Mouse (Mus musculus) liver, embryonic 14.5 days (tissue): ENCODE results near the gene Tifa.

Experiments used
- CTCF ChIP-seq: IDR thresholded peaks from 2 replicates; pipeline ENCODE4 v1.5.1; 2016; ENCODE audit warnings: antibody characterized with exemption, low read depth, control low read depth
- EP300 ChIP-seq: IDR thresholded peaks from 2 replicates; pipeline ENCODE4 v1.6.1; 2016; ENCODE audit warnings: antibody characterized with exemption, low read depth

GRCm38 (mm10) chr3:127748644-127749043 lies 41.0 kb upstream of the Tifa start:
- TF ChIP-seq CTCF (no peak), EP300 (no peak)
